Mouse (Mus musculus): ENCODE measurements around the gene Bace1.

Gene Bace1

DNA sequence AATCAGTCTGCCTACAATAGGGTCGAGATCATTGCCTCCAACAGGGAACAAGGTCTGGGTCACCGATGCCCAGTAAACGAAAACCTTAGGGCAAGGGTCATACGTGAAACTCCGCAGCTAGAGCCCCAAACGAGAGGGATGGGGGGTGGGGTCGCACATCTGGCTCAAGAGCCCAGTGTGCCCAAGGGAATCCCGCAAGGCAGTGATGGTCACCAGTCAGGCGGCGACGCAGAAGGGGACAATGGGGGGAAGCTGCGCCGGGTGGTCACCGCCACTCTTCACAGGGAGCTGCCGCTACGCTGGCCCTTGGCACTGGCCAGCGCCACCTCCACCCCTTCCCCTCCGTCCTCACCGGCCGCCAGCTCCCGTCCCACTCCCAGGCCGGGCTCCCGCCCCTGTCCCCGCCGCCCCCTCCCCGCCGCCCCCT lies 67.4 kb downstream of the Bace1 start:
- no peak for DNase-seq (ENCODE audit: low read depth)

DNA sequence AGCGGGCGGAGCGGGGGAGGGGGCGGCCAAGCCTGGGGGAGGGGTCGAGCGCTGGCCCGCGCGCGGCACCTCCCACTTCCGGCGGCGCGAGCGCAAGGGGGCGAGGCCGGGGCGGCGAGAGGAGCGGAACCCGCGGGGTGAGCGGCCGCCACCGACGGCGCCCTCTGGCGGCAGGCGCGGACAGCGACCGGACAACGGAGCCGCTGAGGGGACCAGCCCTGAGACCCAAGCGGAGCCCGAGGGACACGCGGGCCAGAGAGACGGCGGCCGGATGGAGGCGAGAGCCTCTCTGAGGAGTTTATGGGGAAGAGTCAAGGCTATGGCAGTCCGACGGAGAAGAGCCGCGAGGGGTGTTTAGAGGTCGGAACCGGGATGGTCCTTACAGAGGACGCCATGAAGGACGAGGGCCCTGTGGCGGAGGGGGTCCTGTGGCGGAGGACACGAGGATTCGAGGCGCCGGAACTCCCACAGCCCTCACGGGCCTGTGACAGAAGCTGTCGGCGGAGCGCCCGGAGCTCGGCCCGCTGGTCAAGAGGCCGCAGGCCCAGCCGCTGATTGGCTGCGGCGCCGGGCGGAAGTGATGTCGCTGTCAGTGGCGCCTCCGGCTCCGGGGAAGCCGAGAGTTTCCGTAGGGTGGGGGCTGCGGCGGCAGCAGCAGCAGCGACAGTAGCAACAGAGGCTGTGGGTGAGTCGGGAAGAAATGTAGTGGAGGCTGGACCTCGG lies 68.1 kb downstream of the Bace1 start, which contains the start of the genes Pcsk7 and Rnf214:
TSS of gene Pcsk7 (plus strand) at position 143 of the 723 bp plus-strand sequence.
TSS of gene Rnf214 (minus strand) at position 557 of the 723 bp plus-strand sequence.
- DNase-seq (ENCODE audit: low read depth): no peak

DNA sequence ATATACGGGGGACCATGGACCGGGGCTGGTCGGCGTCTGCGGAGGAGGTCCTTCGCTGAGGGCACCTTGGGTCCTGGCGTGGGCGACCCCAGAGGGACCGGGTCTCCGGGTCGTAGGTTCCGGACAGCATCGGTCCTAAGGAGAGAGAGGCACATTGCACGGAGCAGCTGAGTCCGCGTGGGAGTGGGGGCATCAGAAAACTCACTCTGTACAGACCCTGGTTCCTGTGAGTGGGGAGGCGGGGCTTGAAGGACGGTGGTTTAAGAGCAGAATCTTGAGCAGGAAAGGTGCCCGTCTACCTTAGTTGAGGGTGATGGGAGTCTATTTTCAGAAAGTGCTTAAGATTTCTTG lies 68.7 kb downstream of the Bace1 start:
- no peak for DNase-seq (ENCODE audit: low read depth)

DNA sequence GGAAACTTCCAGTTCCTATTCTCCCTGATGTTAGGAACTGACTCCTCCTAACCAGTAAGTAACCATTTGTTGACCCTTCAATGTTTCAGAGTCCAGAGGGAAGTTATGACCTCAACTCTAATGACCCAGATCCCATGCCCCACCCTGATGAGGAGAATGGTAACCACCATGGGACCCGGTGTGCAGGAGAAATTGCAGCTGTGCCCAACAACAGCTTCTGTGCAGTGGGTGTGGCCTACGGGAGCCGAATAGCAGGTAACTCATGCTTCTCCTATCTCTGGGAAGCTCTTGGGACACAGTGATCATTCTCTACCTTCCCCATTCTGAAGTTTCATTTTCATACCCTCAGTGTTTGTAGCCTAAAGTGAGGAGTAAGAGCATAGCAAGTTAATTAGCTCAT lies 72.6 kb downstream of the Bace1 start:
- no peak for DNase-seq (ENCODE audit: low read depth)

DNA sequence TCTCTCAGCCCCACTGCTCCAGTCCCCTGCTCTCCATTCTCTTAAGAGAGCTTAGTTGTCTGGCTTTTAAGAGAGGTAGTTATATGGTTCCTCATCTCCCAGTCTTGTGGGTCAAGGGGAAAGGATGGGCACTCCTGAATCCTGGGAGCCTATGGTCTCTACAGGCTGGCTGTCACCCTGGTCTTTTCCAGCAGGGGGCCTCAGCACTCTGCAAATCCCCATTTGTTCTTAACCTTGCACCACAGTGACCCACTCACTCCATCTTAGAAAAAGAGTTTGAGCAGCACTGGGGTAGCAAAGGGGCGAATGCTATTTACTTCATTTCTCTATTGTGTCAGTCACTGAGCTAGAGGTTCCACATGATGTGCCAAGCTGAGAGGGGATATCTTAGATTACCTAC lies 73.3 kb downstream of the Bace1 start:
- no peak for DNase-seq (ENCODE audit: low read depth)

All from fibroblast of lung, adult 2 months (primary cell).